Mouse (Mus musculus): ENCODE measurements at regions not wholly inside any gene's neighbourhood (a gene's known extent, or its start where the extent isn't known, plus 50 kb on each side); places are given as distances from the start of the nearest gene placed in this dataset.

DNA sequence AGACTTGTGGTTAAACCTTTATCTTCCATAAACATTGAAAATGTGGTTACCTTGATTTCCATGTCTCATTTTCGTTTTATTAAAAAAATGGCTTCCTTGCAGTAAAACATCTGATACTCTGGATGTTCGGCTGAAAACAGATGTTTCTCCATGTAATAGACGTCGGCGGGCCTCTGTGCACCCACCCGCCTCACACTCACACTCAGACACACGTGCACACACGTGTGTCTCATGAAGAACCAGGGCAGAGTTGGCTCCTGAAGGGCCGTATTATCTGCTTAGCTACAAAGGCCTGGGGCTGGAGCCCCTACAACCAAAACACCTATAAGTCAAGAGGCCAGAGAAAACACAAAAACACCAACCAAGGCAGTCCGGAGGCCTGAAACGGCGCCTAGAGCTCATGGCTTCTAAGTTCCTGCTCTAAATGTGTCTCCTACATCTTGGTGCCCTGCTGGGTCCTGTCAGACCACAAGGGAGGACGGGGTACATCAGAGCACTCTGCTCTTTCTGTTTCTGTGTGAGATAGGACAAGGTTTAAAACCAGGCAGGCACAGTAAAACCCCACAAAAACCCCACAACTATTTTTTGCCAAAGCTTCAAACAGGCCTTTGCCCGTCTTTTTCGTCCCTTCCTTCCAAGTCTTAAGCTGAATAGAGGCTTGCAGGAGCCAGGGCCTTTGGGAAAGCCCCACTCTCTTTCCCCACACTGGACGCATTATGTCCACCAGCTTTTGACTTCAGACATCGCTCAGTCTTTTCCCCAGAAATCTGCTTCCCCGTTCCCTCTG is 201.9 kb upstream of the Six2 start:
- ChIA-PET POLR2A (no interaction called here), CTCF (interaction anchor here in 2 of 4 experiments (0.7 to 3.0 kb wide), 2 partner anchors 12 to 943 kb away, joined by 3 to 14 read pairs; no protein-coding TSS in a partner anchor)

DNA sequence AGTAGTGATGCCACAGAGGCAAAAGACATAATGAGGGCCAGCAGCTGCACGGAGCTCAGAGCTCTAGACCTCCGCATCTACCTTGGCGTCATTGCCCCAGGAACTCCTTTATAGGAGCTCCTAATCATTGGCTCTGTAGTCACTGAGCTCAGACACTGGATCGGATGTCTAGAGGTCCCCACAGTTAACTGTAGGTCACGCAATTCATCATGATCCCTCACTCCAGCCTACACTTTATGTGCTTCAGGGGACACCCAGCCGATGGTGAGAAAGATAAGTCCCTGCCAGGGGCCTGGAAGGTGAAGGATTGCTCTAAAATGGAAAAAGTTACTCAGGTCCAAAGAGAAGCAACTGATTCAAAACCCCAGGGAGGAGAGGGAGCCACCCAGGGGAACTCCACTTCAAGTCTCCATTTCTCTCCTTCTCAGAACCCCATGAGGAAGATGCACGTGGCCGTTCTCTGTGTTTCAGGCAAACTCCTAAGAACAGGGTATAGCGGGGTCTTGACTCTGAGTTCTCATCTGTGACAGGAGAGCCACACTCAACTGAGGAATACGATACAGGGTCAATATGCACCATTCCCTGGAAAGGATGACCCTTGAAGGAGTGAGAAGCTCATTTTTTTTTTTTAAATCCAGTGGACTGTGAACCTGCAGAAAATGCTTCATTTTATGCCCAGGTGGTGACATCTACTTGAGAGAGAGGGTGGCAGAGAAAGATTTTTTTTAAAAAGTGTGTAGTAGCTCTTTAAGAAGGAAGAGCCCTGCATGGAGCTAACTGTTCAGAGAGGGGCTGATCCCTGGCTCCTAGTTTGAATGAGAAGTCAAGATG is 200.7 kb upstream of the Six2 start:
- CTCF ChIA-PET, result interaction anchor here in 2 of 4 experiments (0.6 to 3.0 kb wide), 2 partner anchors 11 kb away, joined by 3 to 14 read pairs; no protein-coding TSS in a partner anchor
- POLR2A ChIA-PET, result interaction anchor here in 1 of 4 experiments (0.6 kb wide), 1 partner anchor 1076 kb away, joined by 6 read pairs; no protein-coding TSS in a partner anchor

DNA sequence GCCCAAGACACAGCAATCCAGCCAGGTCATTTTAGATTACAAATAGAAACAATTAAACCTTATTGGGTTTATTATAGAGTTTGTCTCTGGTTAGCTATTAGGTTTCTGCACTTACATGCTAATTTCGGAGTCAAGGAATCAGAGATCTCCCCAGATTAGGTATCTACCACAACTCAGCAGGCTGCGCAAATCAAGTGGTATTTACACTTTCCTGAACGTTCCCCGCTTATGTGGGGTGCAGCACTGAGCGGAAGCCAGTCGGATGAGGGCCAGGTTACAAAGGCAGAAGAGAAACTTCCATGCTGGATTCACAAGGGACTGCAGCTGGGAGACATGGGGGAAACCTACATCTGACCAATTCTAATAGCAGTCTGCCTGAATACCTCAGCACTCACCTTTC is 198.6 kb upstream of the Six2 start:
- ChIA-PET POLR2A (no interaction called here), CTCF (interaction anchor here in 1 of 4 experiments (0.6 kb wide), 1 partner anchor 369 kb away, joined by 3 read pairs; no protein-coding TSS in a partner anchor)

DNA sequence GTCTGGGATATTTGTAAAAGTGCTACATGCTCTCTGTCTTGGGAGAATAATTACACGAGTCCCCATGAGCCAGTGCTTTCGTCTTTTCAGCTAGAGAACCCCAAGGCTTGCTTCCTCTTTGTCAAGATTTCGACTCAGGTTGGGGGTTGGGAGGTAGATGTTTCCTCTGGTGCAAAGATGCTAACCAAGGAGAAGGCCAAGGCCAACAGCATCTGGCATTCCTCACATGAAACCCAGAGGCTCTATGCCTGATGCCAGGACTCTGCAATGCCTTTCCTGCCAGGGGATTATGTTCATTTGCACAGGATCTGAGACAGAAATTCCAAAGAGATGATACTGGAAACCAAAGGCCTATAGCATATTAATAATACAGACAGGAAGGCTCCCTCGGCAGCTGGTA is 198.2 kb upstream of the Six2 start:
- CTCF ChIA-PET, result interaction anchor here in 1 of 4 experiments (0.6 kb wide), 1 partner anchor 370 kb away, joined by 3 read pairs; no protein-coding TSS in a partner anchor
- POLR2A ChIA-PET, result no interaction called here

DNA sequence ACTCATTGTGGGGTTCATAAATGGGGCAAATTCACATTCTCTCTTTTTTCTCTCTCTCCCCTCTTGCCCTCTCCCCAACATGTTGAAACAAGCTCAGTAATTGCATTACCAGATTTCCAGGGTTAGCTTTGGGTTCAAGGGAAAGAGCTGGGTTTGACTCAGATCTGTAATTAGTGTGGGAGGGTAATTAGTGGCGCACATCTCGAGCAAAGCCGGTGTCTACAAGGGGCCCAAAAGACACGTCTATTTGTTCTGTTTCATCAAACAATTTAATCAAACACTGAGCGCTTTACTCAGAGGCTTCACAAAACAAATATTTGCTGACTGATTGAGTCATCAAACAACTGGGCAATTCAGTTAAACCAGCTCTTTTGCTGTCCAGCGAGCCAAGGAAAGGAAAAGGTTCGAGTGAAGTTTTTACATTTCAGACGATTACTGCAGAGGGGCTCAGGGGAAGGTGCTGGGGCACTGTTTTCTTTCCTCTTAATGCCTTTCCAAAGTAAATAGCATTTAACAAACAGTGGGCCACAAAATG is 193.6 kb upstream of the Six2 start:
- ChIA-PET CTCF (interaction anchor here in 1 of 4 experiments (1.1 kb wide), 1 partner anchor 14 kb away, joined by 3 read pairs; no protein-coding TSS in a partner anchor), POLR2A (no interaction called here)

DNA sequence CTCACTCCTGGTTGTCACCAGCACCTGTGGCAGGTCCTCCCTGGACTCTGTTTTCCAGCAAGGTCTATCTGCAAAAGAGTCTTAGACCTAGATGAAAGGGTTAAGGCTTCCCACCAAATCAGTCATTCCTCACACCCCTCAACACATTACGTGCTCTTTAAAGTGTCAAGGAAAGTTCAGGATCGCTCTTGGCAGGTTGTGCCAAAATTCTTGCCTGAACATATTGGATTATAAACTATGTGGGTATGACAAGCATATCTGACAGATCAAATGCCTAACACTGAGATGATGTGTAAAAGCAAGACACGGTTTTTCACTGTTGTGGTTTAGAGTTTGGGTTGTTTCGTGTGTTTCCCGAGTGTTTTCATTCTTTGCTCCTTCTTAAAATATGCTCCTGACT is 193.0 kb upstream of the Six2 start:
- ChIA-PET POLR2A (no interaction called here), CTCF (interaction anchor here in 1 of 4 experiments (1.1 kb wide), 1 partner anchor 13 kb away, joined by 3 read pairs; no protein-coding TSS in a partner anchor)

DNA sequence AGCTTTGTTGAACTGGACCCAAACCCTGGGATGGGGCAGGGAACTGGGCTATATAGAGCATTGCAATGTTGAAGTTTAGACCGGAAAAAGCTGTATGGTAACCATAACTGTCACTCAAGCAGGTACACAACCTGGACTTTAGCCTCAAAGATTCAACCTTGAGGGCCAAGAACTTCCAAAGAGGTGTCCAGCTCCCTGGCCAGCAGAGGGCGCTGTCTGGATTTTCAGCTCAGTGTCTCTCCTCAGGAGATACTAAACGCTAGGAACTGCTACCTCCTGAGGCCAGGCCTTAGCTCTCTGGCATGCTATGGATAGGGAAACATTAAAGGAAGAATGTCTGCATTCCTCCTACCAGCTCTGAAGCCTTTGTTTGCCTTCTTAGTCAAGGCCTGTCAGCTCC is 189.4 kb upstream of the Six2 start:
- CTCF ChIA-PET, result interaction anchor here (0.6 to 2.5 kb wide), 31 partner anchors 9 to 1028 kb away, joined by 3 to 14 read pairs (median 4); no protein-coding TSS in a partner anchor
- POLR2A ChIA-PET, result no interaction called here

DNA sequence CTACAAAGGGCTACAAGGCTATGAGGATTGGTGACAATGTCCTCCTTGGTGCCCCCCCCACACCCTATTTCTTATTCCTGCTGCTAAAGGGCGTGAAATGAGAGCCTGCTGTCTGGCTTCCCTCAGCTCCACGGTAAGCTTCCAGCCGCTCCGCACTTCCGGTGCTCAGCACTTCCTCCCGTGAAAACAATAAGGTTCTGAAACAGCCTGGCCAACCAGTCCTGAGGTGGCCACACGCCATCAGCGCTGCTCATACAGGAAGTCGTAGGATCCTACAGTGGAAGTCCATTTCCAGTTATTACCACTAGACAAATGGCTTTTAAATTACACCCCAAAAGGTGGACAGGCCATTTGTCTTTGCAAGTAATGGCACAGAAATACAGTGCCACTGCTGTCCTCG is 188.8 kb upstream of the Six2 start:
- ChIA-PET CTCF (interaction anchor here (0.6 to 2.5 kb wide), 26 partner anchors 9 to 1014 kb away, joined by 3 to 14 read pairs (median 4); no protein-coding TSS in a partner anchor), POLR2A (no interaction called here)

DNA sequence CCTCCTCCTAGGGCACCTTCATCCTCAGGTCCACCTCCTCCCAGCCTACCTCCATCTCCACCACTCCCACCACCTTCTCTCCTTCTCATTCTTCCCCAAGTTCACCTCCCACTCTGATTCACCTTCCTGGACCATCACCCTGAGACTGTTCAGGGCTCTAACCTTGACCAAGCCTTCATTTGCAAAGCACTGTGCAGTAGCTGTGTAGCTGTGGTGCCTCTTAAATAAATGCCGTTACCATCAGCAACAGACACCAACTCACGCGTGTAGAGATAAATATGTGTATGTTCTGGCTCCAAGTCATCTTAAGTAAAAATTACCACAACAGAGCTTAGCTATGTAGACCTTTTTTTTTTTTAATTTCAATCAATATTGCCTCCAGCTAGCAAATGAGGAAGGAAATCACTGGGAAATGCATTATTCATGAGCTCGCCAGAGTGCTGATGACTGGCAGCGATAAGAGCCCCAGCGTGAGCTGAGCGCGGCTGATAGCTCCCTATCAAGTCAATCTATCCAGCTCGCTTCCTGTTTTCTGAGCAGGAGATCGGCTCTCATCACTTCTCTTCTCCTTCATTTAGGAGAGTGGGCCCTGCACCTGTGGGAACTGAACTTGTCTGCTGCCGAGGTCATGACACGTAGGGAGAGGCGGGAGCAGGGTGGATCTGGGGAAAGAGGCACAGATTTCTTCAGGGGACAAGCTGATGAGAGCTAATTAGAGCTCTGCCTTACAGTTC is 185.9 kb upstream of the Six2 start:
- CTCF ChIA-PET, result interaction anchor here in 1 of 4 experiments (0.8 to 1.0 kb wide), 2 partner anchors 8 to 189 kb away, joined by 4 read pairs; no protein-coding TSS in a partner anchor
- POLR2A ChIA-PET, result interaction anchor here in 1 of 4 experiments (1.1 kb wide), 1 partner anchor 13 kb away, joined by 5 read pairs; no protein-coding TSS in a partner anchor

DNA sequence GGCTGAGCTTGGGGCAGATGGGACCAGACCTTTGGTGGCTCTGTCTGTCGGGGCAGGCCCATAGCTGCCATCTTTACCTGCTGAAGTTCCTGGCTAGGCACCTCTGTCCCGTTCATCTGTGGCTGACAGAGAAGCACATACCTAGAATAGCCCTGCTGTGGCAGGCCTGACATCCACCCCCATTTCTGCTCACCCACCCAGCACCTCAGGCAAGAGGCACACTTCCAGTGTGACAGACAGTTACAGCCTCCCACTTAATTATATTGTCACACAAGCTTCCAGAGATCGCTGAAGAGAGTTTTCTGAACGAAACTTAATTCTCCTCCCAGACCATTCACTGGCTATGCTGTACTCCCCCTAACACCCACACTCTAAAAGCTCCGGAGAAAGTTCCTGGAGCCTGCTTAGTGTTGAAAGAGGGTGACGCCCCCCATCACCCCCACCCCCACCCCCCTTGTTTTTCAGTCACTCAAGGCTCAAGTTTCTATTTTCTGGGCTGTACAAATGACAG is 184.9 kb upstream of the Six2 start:
- POLR2A ChIA-PET, result no interaction called here
- CTCF ChIA-PET, result no interaction called here

DNA sequence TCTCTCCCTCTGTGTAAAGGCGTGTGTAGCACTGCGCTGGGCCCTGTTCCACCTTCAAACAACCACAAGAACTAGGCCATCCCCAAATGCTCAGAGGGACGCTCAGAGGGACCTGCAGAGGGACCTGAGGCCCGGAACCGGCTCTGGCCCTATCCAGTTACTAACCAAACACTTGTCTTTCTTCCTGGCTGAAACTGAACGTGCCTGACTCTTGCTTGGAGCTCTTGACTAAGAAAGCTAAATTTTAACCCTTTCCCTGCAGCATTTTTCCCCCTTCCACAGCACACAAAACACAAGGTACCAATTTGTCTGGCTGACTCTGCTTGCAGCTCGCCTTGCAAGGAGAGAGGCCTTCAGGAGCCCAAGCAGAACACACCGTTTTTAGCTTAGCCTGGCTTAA is 182.3 kb upstream of the Six2 start:
- CTCF ChIA-PET, result no interaction called here
- POLR2A ChIA-PET, result no interaction called here

DNA sequence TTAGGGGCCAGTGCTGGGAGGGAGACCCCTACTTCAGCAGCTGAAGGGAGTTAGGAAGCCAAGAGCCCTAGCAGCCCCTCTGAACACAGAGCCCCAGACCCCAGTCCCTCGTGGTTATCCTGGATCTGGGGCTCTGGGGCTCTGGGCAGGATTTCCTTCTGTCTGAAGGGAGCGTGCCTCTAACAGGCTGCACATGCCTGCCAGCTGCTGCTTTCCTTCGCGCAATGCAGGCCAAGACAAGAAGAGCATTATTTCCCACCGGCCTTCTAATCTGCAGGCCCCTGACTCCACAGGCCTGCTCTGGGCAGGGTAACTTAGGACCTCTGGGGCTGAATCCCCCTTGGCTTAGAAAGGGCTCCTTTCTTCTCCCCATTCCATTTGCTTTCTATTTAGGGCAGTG is 181.1 kb upstream of the Six2 start:
- ChIA-PET POLR2A (no interaction called here), CTCF (no interaction called here)

DNA sequence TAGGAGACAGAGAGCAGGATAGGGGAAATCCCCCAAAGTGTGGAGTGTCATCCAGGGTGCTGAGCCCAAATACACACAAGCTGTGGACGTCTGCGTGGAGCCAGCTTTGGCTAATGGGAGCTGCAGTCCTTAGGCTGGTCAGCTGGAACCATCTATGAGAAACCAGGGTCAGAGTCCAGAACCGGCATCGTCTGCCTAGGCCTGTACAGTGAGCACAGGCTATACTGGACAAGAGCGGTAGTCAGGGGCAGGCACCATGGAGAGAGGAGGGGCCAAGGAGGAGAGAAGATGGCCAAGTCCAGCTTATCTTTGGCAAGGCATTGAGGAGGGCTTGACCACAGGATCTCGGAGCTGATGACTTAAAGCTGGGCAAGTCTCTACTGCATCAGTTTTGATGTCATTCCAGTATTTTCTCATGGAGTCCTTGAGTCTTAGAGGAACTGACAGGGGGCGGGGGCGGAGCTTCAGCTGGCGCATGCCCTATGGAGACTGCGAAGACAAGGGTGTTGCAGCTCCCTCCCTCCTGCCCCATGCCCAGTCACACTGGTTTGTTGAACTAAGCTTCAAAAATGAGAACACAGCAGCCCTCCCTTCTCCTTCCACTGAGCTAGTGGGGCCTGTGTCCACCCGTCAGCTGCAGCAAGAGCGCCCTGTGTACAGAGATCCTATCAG is 180.0 kb upstream of the Six2 start:
- POLR2A ChIA-PET, result no interaction called here
- CTCF ChIA-PET, result interaction anchor here in 2 of 4 experiments (1.0 to 1.1 kb wide), 3 partner anchors 9 to 14 kb away, joined by 3 to 4 read pairs (median 3); no protein-coding TSS in a partner anchor

DNA sequence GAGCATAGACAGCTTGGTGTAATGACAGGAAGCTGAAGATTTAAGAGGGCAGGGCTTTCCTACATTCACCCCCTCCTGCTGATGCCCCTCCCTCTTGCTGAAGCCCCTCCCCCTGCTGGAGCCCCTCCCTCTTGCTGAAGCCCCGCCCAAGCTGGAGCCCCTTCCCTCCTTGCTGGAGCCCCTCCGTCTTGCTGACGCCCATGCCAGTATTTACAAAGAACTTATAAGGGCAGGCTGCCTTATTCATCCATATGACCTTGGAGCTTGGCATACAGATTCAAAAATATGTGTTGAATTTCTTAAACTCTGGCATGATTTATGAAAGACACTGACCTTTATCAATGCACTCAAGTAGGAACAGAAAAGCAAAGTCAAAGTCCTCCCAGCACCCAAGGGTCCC is 178.5 kb upstream of the Six2 start:
- ChIA-PET POLR2A (interaction anchor here in 1 of 4 experiments (0.7 kb wide), 1 partner anchor 1034 kb away, joined by 5 read pairs; no protein-coding TSS in a partner anchor), CTCF (interaction anchor here in 3 of 4 experiments (1.6 to 1.8 kb wide), 4 partner anchors 7 to 11 kb away, joined by 4 to 8 read pairs (median 6); no protein-coding TSS in a partner anchor)

DNA sequence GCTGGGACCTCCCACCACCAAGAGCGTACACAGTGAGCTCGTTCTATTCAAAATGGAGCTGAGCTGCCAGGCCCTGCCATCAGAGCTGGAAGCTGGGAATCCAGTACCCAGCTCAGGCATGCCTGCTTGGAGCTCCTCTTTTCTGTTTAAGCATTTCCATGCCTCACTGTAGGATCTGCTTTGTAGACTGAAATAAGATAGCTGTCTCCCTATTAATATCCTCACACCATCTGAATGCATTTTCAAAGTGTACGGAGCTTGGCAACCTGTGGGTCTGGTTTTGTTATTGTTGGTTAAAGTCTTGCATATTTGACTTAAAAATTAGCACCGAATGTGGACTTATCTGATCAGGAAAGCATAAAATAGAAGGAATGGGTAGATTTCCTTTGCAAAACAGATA is 177.9 kb upstream of the Six2 start:
- CTCF ChIA-PET, result interaction anchor here in 3 of 4 experiments (0.6 to 1.8 kb wide), 5 partner anchors 8 to 34 kb away, joined by 3 to 8 read pairs (median 5); no protein-coding TSS in a partner anchor
- POLR2A ChIA-PET, result no interaction called here

DNA sequence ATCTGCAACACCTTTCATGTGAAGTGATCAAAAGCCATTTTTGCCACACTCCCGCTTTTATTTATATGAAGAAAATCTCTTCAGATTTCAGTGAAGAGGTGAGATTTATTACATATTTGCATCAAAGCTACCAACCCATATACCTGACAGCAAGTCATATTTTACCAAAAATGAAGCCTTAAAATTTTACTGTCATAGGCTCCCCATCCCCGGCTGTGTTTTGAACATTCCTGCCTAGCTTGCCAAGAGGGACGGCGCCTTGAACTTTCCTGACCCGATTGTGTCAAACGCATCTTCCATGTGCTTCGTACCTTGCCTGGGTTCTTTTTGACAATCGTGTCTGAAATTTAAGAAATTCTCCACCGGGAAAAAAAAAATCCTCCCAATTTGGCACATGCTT is 173.3 kb upstream of the Six2 start:
- CTCF ChIA-PET, result interaction anchor here in 2 of 4 experiments (0.5 to 0.7 kb wide), 2 partner anchors 80 to 1453 kb away, joined by 3 to 4 read pairs; no protein-coding TSS in a partner anchor

DNA sequence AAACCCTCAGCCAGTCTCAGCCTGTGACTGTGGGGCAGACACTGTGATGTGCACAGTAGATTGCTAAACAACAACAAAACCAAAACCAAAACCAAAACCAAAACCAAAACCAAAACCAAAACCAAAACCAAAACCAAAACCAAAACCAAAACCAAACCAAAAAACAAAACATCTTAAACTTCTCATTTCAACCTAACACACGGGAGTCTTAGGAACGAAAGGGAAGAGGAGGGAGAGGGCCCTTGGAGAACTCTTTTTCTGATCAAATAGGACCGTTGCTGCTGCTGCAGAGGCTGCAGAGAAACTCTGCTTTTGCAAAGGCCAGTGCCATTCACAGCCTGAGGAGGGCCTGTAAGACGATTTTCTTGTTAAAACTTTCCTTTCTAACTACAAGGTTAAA is 172.7 kb upstream of the Six2 start:
- ChIA-PET POLR2A (no interaction called here), CTCF (interaction anchor here in 1 of 4 experiments (0.5 kb wide), 1 partner anchor 1454 kb away, joined by 3 read pairs; no protein-coding TSS in a partner anchor)

More for the DNA sequence above, 173.3 kb upstream of the Six2 start:
- POLR2A ChIA-PET, result no interaction called here

Measured in embryonic stem cell, embryonic (primary cell).